Mouse (Mus musculus) spleen, embryonic (tissue): ENCODE data around the gene Edem3.

ENCODE experiments used
- CTCF ChIA-PET: fragments of 350-600 bp; sonication (Branson Sonifier 250); formaldehyde crosslinking; loops from one replicate; lab custom pipeline; 2022; lab: Charles Lee

Gene Edem3

GRCm38 (mm10) chr1:151863135-151863796 is 108.1 kb downstream of the Edem3 start:
- CTCF ChIA-PET, result no interaction called here

- CTCF ChIA-PET, result no interaction called here
Observed at GRCm38 (mm10) chr1:151863797-151864147, 108.6 kb downstream of the Edem3 start.

DNA sequence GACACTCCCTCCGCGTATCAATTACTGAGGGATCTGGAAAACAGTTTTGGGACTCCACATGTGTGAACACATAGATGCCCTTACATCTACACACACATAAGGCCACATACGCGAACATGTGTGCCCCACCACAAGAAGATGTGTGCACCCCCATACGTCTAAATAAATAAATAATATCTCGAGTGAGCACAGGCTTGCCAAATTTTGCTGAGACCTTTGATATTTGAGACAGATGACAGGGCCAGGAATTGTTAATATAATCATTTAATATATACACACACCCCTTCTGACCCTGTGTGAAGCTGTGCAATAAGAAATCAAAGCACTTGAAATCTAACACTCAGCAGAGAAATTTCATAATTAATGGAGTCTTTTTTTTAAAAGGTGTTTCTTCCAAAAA is 109.2 kb downstream of the Edem3 start:
- CTCF ChIA-PET, result no interaction called here
